Mouse (Mus musculus) 3T3-L1 (cell line): Measurements from ENCODE around the gene Ppp3ca.

Experiments used
- DNase-seq: peaks from one replicate; pipeline ENCODE4 v3.0.0-alpha.2; 2015; ENCODE audit warnings: low read depth, low spot score

Ppp3ca gene

GRCm38 (mm10) chr3:136909534-136909933 lies 239.6 kb downstream of the Ppp3ca start:
- no peak for DNase-seq

GRCm38 (mm10) chr3:136911276-136911675 lies 241.4 kb downstream of the Ppp3ca start:
- no peak for DNase-seq

GRCm38 (mm10) chr3:136917080-136917479 lies 247.2 kb downstream of the Ppp3ca start:
- DNase-seq: no peak

- peak; percentile 32 for DNase-seq
Observed at GRCm38 (mm10) chr3:136933071-136933470, 263.1 kb downstream of the Ppp3ca start.

- peak; percentile 80 for DNase-seq
Observed at GRCm38 (mm10) chr3:136940733-136941601, 271.0 kb downstream of the Ppp3ca start.

- DNase-seq: peak; percentile 36
Observed at GRCm38 (mm10) chr3:136941602-136941926, 271.6 kb downstream of the Ppp3ca start.

DNA sequence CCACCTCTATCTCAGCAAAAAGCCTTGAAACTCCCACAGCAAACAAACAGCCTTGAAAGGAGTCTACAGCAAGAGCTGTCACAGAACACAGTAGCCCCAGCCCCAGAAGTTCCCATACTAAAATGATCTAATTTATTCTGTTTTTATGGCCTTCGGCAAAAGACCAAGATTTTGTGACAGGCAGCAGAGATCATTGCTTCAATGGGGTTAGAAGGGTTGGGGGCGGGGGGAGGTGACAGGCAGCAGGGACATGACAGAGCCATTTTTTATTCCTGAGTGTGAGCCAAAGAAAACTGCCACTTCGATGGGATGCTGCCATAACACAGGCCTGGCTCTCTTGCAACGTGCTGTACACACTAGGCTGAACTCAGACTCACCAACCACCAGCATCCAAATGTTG lies 275.6 kb downstream of the Ppp3ca start:
- no peak for DNase-seq

DNA sequence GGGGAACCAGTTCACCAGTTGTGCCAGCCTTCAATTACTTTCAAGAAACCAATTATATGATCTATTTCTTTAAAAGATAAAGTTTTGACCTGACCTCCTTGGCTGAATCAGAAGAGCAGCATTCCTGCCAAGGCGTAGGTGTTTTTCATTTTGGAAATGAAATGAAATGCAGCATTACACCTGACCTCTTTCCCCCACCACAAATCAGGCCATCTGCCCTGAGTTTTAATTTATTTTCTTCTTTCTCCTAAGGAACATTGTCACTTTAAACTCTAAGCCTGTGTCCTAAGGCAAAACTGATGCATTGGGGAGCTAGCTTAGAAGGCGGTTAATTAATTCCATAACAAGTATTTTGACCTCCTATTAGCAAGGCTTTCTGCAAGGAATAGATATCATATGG lies 276.7 kb downstream of the Ppp3ca start:
- no peak for DNase-seq

DNA sequence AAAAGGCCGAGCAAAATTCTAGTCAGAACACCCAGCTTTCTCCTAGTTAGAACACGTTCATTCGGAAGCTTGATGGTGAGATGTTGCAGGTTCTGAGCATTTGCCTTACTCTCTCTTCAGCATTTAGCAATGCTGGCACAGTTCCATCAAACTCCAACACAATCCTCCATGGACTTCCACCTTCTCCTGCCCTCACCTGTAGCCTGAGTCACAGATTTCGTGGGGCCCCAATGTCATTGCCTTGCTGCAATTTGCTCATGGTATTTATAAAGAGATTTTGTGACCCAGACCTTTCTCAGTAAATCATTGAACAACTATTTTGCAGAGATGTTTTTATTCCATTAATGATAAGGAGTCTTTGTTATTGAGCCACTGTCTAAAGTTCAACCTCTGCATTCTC lies 278.2 kb downstream of the Ppp3ca start:
- no peak for DNase-seq

DNA sequence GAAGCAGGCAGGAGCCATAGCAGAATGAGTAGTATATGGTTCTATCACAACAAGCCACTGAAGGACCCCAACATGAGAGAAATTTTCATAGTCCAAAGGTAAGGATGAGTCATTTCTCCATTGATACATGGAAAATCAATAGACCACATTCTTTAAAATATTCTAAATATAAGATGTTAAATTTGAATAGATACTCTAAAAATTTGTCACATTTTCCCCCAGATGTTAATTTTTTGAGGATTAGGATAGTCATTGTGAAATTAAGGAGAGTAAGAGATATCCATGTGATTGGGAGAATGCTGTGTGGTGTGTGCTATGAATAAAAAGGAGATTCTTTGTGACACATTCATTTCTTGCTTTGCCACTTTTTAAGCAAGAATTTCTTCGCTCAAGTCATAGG lies 281.9 kb downstream of the Ppp3ca start:
- DNase-seq: no peak

DNA sequence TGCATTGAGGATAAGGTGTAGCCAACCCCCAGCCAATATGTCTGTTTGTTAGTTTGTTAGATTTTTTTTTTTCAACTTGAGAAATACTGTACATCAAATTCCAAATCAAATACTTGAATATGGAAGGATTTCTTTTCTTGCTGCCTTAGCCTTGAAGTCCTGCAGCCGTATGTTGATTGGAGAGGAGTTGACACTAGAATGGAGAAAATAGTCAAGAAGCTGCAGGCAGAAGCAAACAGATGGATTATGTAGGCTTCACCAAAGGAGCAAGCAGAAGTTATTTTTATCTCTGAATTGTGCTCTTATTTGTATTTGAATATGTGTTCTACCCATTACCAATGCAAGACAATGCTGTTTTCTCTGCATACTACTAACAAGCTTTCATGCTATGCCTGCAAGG lies 282.9 kb downstream of the Ppp3ca start:
- DNase-seq: no peak

- DNase-seq: no peak
Observed at GRCm38 (mm10) chr3:136955043-136955442, 285.1 kb downstream of the Ppp3ca start.

- no peak for DNase-seq
Observed at GRCm38 (mm10) chr3:136960314-136960713, 290.4 kb downstream of the Ppp3ca start.

GRCm38 (mm10) chr3:136966786-136967185 lies 296.9 kb downstream of the Ppp3ca start:
- DNase-seq: no peak

DNA sequence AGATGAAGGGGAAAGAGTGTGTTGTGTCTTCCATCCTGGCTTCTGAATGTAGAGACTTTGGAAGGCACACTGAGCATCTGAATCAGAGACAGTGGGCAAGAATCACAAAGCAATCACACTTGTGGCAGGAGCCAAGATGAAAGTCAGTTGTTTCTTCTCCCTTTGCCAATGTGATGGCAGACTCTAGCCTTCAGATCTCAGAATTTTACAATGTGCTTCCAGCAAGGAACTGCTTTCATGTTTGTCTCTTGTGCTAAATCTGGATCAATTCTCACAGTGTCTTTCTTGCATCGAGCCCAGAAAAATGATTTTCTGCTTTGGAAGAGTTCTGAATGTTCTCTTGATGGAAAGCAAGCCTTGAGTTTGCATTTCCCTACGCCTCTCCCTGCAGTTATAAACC lies 297.6 kb downstream of the Ppp3ca start:
- no peak for DNase-seq

GRCm38 (mm10) chr3:136969796-136970195 lies 299.9 kb downstream of the Ppp3ca start:
- DNase-seq: no peak

- DNase-seq: no peak
Observed at GRCm38 (mm10) chr3:136977859-136978258, 307.9 kb downstream of the Ppp3ca start.

GRCm38 (mm10) chr3:136980915-136981588 lies 311.1 kb downstream of the Ppp3ca start:
- DNase-seq: no peak

DNA sequence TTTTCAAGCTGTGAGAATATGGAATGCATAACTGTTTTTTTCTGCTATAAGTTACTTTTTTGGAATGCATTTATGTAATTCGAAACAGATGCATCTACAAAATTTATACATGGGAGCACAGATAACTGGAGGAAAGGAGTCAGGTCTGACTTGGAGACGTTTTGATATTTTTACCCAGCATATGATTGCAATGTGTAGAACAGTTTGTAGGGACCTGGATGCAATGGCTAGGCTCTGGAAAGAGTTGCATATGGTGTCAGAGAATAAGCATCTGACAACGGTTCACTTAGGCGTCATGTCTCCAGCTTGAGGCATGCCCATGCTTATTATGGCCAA lies 311.6 kb downstream of the Ppp3ca start:
- DNase-seq: no peak

GRCm38 (mm10) chr3:136982021-136982420 lies 312.1 kb downstream of the Ppp3ca start:
- DNase-seq: no peak

- DNase-seq: no peak
Observed at GRCm38 (mm10) chr3:136986096-136986881, 316.4 kb downstream of the Ppp3ca start.
